Mouse (Mus musculus) myocyte (in vitro differentiated cells): ENCODE data around the gene Slc35b2.

Experiments used
- E2F4 ChIP-seq: IDR thresholded peaks from one replicate; pipeline ENCODE4 v1.6.1; 2011; ENCODE audit warnings: mild to moderate bottlenecking, control low read depth, moderate library complexity; ENCODE audit not compliant: insufficient read depth
- POLR2A ChIP-seq: IDR thresholded peaks from one replicate; pipeline ENCODE4 v1.6.1; 2011; ENCODE audit warnings: low read depth, mild to moderate bottlenecking, control low read depth, moderate library complexity; ENCODE audit not compliant: insufficient read length

- TF ChIP-seq E2F4, result no peak
- TF ChIP-seq POLR2A, result no peak
Measured at GRCm38 (mm10) chr17:45538394-45538793, 25.3 kb upstream of the Slc35b2 start.
